Mouse (Mus musculus): ENCODE data around the gene Pxk. TPM values are rescaled to one million over a fixed set of nuclear protein-coding genes. Genes with fewer than 3 reads are reported as not detected.

The Pxk gene
- polyA plus RNA-seq, 1 experiment from 2014 or later, result 66.0 TPM

DNA sequence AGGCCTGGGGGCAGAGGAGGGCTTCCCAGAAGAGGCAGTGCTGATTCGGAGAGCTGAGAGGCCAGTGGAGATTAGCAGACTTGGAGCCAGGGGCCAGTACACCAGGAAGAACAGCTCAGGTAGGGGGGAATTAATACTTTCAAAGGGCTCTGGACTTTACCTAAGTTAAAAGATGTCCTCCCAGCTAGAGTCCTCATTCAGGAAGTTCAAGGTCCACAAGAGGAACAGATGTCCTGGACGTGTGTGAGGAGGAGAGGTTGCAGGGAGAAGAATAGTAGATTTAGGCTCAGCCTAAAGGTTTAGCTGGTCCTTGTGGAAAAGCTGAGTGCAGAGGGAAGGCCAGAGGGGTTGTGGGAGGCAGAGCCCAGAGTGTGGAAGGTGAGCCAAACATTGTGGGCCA lies 36.2 kb downstream of the Pxk start:
- no peak for DNase-seq (ENCODE audit: low spot score)
- Histone ChIP-seq H3K9ac (no peak overlapping the region), H3K4me1 (replicated peaks; ENCODE audit: control insufficient read depth, insufficient read depth, low read length) (no peaks in the 10 kb centered on the region), H3K36me3 (replicated peaks; ENCODE audit: control insufficient read depth, insufficient read depth) (peaks cover 59% of the 10 kb centered on the region), H3K4me2 (replicated peaks) (no peak overlapping the region), H3K27me3 (ENCODE audit: control insufficient read depth, insufficient read depth, low read length) (no peaks in the 10 kb centered on the region), H3K9me3 (ENCODE audit: control insufficient read depth, low read length) (no peaks in the 10 kb centered on the region), H3K4me3 (replicated peaks; ENCODE audit: low read length) (no peak overlapping the region), H3K27ac (no peak overlapping the region)
- WGBS, result 81% methylated on average over 2 of the region's 2 CpGs
- no peak for ATAC-seq (ENCODE audit: low FRiP score)

DNA sequence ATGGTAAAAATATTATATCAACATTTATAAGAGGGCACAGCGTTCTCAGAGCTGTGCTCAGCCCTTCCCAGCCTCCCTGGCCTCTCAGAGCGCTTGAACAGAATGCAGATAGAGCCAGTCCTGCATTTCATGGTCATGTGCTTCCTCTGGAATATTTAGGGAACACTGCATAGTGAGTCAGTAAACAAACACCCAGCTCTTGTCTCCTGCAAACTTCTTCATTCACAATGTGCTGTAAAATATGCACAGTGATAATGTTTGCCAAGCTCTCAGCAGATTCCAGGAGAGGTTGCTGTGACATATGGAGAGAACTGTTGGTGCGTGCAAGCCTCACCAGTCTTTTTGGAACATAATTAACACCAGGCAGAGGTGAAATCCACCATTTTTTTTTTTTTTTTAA lies 37.1 kb downstream of the Pxk start:
- no peak; the same call in 1 of the 2 replicates for ATAC-seq (ENCODE audit: low FRiP score)

DNA sequence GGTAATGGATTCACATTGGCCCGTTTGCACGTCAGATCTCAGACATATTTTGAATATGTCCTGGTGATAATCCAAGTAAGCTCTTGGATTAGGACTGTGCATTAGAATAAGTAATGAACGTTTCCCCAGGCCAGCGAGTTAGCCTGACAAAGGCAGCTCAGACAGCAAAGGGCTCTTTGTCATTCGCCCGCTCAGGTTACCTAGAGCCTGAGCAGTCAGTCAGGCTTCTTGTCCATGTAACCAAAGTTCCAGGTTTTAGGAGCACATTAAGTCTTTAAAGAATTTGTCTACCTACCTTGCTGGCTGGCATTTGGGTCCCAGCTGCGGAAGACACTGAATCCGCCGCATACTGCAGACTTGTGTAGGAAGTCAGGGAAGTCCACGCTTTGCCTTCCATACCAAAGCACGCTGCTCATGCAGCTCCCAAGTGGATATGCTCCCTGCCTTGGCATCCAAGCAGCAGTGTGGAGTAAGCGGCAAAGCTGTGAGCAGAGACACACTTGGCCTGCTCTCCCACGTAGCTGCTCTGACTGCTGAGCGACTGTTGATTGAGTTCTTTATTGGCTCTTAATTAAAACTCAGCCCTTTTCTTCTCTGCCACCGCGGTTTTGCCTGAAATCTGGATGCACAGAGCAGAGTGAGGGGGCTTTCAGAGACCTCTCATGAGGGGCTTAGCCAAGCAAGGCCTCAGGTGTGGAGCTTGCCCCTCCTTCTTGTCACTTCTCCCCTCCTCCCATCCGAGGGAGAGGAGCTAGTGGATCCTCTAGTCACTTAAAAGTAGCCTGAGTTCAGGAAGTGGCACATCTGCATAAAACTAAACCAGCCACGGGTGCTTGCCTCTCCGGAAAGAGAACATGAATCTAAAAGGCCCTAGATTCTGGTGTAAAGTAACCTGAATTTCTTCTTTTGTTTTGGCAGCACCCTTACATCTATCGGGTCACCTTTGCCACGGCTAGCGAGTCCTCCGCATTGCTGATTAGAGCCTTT lies 42.0 kb downstream of the Pxk start:
- H3K36me3 ChIP-seq (replicated peaks; ENCODE audit: control insufficient read depth, insufficient read depth), result peaks cover 86% of the 10 kb centered on the region
- ATAC-seq (ENCODE audit: low FRiP score) (no peak), DNase-seq (ENCODE audit: low spot score) (no peak)
- 50% methylated on average over 23 of the region's 23 CpGs for WGBS
- H3K4me3 ChIP-seq (replicated peaks; ENCODE audit: low read length), result no peak overlapping the region
- no peak overlapping the region for H3K4me2 ChIP-seq (replicated peaks)
- no peaks in the 10 kb centered on the region for H3K27me3 ChIP-seq (ENCODE audit: control insufficient read depth, insufficient read depth, low read length)
- no peak overlapping the region for H3K27ac ChIP-seq
- H3K9ac ChIP-seq, result no peak overlapping the region
- no peaks in the 10 kb centered on the region for H3K4me1 ChIP-seq (replicated peaks; ENCODE audit: control insufficient read depth, insufficient read depth, low read length)
- no peaks in the 10 kb centered on the region for H3K9me3 ChIP-seq (ENCODE audit: control insufficient read depth, low read length)

More for the DNA sequence above, 37.1 kb downstream of the Pxk start:
- H3K4me2 ChIP-seq (replicated peaks), result no peak overlapping the region
- no peaks in the 10 kb centered on the region for H3K9me3 ChIP-seq (ENCODE audit: control insufficient read depth, low read length)
- H3K4me3 ChIP-seq (replicated peaks; ENCODE audit: low read length), result no peak overlapping the region
- peaks cover 68% of the 10 kb centered on the region for H3K36me3 ChIP-seq (replicated peaks; ENCODE audit: control insufficient read depth, insufficient read depth)
- no peak overlapping the region for H3K27ac ChIP-seq
- H3K4me1 ChIP-seq (replicated peaks; ENCODE audit: control insufficient read depth, insufficient read depth, low read length), result no peaks in the 10 kb centered on the region
- no peak overlapping the region for H3K9ac ChIP-seq
- no peaks in the 10 kb centered on the region for H3K27me3 ChIP-seq (ENCODE audit: control insufficient read depth, insufficient read depth, low read length)
- WGBS, result 73% methylated on average over 3 of the region's 3 CpGs
- DNase-seq (ENCODE audit: low spot score), result peak; percentile 24

DNA sequence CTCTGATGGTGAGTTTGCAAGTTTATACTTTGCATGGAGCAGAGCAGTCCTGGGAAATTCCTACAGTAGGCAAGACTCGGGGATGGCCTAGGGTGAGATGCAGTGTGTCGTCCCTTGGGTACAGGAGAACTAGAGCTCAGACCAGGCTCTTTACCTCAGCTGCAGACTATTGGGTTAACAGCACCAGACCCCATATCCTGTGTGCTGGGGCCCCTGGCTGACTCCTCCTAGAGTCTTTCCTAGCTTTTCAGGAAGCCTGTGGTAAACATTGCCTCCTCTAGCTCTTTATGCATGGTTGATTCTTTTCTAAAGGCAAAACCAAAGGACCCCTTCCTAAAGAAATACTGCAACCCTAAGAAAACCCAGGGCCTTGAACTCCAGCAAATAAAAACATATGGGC lies 43.1 kb downstream of the Pxk start:
- no peak for ATAC-seq (ENCODE audit: low FRiP score)
- peaks cover 88% of the 10 kb centered on the region for H3K36me3 ChIP-seq (replicated peaks; ENCODE audit: control insufficient read depth, insufficient read depth)
- WGBS, result 74% methylated on average over 2 of the region's 2 CpGs

DNA sequence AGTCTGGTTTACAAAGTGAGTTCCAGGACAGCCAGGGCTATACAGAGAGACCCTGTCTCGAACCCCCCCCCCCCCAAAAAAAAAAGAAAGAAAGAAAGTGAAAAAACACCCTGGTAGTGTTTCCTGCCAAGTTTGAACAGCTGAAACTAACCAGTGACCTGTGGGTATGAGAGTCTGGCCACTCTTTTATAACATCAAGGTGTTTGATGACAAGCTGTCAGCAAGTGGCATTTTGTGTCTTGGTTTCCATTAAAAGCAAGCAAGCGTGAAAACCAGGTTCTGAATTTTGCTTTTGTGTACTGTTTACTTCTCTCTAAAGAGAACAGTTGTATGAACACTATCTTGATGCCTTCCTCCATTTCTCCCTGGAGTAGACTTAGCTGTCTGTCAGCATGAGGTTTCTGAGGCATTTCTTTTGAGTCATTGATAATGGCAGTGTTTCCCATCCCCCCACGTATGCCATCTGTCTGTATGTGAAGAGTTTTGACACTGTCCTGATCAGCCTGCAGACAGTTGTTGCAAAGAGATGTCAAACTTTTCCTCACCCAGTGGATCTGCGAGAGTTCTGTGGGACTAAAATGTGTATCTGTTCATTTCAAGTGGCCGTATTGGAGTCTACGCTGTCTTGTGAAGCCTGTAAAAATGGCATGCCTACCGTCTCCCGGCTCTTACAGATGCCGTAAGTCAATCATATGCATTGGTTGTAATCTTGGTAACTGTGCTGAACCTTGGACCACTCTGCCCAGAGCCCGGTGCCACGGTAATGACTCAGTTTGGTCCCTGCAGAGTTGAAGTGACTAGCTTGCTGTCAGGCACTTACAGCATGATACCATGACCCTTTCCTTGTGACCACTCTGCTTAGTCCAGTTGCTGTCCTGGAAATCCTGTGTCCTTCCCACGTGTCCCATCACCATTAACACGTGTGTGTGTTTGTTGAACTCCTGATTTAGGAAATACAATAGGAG lies 47.9 kb downstream of the Pxk start:
- Histone ChIP-seq H3K27me3 (ENCODE audit: control insufficient read depth, insufficient read depth, low read length) (no peaks in the 10 kb centered on the region), H3K4me1 (replicated peaks; ENCODE audit: control insufficient read depth, insufficient read depth, low read length) (no peaks in the 10 kb centered on the region), H3K4me3 (replicated peaks; ENCODE audit: low read length) (no peak overlapping the region), H3K4me2 (replicated peaks) (no peak overlapping the region), H3K27ac (no peak overlapping the region), H3K9me3 (ENCODE audit: control insufficient read depth, low read length) (no peaks in the 10 kb centered on the region), H3K9ac (no peak overlapping the region), H3K36me3 (replicated peaks; ENCODE audit: control insufficient read depth, insufficient read depth) (peaks cover 84% of the 10 kb centered on the region)
- DNase-seq (ENCODE audit: low spot score) (no peak), ATAC-seq (ENCODE audit: low FRiP score) (no peak)
- 89% methylated on average over 13 of the region's 13 CpGs for WGBS

More for the DNA sequence above, 43.1 kb downstream of the Pxk start:
- Histone ChIP-seq H3K4me1 (replicated peaks; ENCODE audit: control insufficient read depth, insufficient read depth, low read length) (no peaks in the 10 kb centered on the region), H3K27me3 (ENCODE audit: control insufficient read depth, insufficient read depth, low read length) (no peaks in the 10 kb centered on the region), H3K27ac (no peak overlapping the region), H3K4me3 (replicated peaks; ENCODE audit: low read length) (no peak overlapping the region), H3K4me2 (replicated peaks) (no peak overlapping the region), H3K9ac (no peak overlapping the region), H3K9me3 (ENCODE audit: control insufficient read depth, low read length) (no peaks in the 10 kb centered on the region)
- no peak for DNase-seq (ENCODE audit: low spot score)

DNA sequence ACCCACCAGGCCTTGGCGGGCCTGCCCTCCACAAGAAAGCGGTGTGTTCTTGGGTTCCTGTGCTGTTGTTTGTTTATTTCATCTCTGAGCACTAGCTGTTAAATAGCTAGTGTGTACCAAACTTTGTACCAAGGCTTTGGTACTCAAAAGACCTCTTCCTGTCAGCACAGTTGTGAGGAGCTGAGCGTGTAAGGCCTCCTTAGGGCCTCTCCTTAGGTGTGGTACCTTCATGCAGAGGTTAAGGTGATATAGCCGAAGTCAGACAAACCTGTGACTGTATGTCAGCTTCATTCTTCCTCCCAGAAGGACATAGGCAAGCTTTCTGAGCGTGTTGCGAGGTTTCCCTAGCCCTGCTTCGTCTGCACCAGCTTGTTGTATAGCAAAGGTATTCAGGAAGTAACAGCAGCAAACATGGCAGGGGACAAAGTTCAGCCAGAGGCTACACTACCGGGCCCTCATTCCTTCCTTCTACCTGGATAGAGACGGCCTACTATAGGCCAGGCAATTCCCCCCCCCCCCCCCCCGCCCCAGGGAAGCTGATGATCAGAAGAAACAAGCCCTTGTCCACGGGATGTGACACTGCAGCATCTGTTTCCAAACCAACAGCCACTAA lies 48.7 kb downstream of the Pxk start:
- H3K4me2 ChIP-seq (replicated peaks), result no peak overlapping the region
- WGBS, result 91% methylated on average over 10 of the region's 11 CpGs
- no peak for DNase-seq (ENCODE audit: low spot score)
- ATAC-seq (ENCODE audit: low FRiP score), result no peak
- H3K4me3 ChIP-seq (replicated peaks; ENCODE audit: low read length), result no peak overlapping the region
- H3K36me3 ChIP-seq (replicated peaks; ENCODE audit: control insufficient read depth, insufficient read depth), result peaks cover 84% of the 10 kb centered on the region
- H3K9ac ChIP-seq, result no peak overlapping the region
- H3K9me3 ChIP-seq (ENCODE audit: control insufficient read depth, low read length), result no peaks in the 10 kb centered on the region
- H3K27ac ChIP-seq, result no peak overlapping the region
- H3K27me3 ChIP-seq (ENCODE audit: control insufficient read depth, insufficient read depth, low read length), result no peaks in the 10 kb centered on the region
- H3K4me1 ChIP-seq (replicated peaks; ENCODE audit: control insufficient read depth, insufficient read depth, low read length), result no peaks in the 10 kb centered on the region

DNA sequence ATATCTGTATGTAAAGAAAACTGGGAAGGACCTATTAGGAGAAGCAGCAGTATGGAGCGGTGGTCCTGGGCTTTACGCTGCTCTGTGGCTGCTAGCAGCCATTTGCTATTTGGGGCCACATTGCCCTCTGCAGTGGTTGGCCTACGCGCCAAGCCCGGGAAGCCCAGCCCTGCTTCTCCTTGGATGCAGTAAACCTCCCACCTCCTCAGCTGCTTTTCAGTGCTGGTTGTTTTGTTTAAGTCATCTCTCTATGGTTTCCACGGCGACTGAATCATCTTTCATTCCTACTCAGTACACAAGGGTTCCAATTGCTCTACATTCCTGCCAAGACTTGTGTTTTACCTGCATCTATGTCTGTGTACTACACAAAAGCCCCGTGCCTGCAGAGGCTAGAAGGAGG lies 50.8 kb downstream of the Pxk start:
- ATAC-seq (ENCODE audit: low FRiP score) (no peak), DNase-seq (ENCODE audit: low spot score) (no peak)
- H3K27me3 ChIP-seq (ENCODE audit: control insufficient read depth, insufficient read depth, low read length), result no peaks in the 10 kb centered on the region
- no peak overlapping the region for H3K4me2 ChIP-seq (replicated peaks)
- 80% methylated on average over 8 of the region's 8 CpGs for WGBS
- no peak overlapping the region for H3K9ac ChIP-seq
- no peaks in the 10 kb centered on the region for H3K4me1 ChIP-seq (replicated peaks; ENCODE audit: control insufficient read depth, insufficient read depth, low read length)
- H3K9me3 ChIP-seq (ENCODE audit: control insufficient read depth, low read length), result no peaks in the 10 kb centered on the region
- H3K36me3 ChIP-seq (replicated peaks; ENCODE audit: control insufficient read depth, insufficient read depth), result peaks cover 85% of the 10 kb centered on the region
- no peak overlapping the region for H3K4me3 ChIP-seq (replicated peaks; ENCODE audit: low read length)
- H3K27ac ChIP-seq, result no peak overlapping the region

DNA sequence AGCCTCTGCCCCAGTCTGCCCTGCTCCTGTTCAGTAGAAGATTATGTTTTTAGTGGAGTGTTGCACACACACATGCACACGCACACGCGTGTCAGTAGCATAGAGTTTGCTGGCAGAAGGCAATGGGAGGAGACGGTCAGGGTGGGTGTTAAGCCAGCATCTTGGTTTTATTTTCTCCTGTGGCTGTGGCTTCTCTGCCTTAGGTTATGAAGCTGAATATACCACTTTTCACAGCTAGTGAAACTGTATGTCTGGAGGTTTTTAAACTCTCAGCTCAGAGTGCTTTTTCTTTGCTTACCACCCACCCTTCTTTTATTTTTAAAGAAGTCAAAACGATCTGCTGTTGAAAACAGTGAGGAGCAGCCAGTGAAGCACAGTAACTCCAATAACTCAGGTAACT lies 53.7 kb downstream of the Pxk start:
- 97% methylated on average over 5 of the region's 5 CpGs for WGBS
- DNase-seq (ENCODE audit: low spot score), result no peak
- peaks cover 87% of the 10 kb centered on the region for H3K36me3 ChIP-seq (replicated peaks; ENCODE audit: control insufficient read depth, insufficient read depth)

DNA sequence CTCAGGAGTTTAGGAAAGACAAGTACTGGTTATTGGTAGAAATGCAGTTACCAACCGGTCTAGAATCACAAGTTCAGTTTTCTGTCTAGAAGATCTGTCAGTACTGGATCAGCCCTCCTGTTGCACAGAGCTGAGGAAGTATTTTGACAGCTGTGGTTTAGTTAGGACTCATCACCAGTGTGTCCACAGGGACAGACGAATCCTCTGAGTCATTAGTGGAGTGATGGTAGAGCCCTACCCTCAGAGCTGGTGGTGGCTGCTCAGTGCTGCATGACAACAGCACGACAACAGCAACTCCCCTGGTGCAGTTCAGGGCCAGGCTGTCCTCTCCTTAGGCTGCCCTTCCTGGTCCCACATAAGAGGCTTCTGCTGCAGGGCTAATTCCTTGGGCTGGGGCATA lies 56.1 kb downstream of the Pxk start:
- peaks cover 85% of the 10 kb centered on the region for H3K36me3 ChIP-seq (replicated peaks; ENCODE audit: control insufficient read depth, insufficient read depth)
- H3K4me2 ChIP-seq (replicated peaks), result no peak overlapping the region
- DNase-seq (ENCODE audit: low spot score) (no peak), ATAC-seq (ENCODE audit: low FRiP score) (no peak)
- no peak overlapping the region for H3K27ac ChIP-seq
- H3K9me3 ChIP-seq (ENCODE audit: control insufficient read depth, low read length), result no peaks in the 10 kb centered on the region
- no peaks in the 10 kb centered on the region for H3K27me3 ChIP-seq (ENCODE audit: control insufficient read depth, insufficient read depth, low read length)
- WGBS, result 78% methylated on average over 3 of the region's 3 CpGs
- no peaks in the 10 kb centered on the region for H3K4me1 ChIP-seq (replicated peaks; ENCODE audit: control insufficient read depth, insufficient read depth, low read length)
- no peak overlapping the region for H3K9ac ChIP-seq
- no peak overlapping the region for H3K4me3 ChIP-seq (replicated peaks; ENCODE audit: low read length)

More for the DNA sequence above, 53.7 kb downstream of the Pxk start:
- Histone ChIP-seq H3K27me3 (ENCODE audit: control insufficient read depth, insufficient read depth, low read length) (no peaks in the 10 kb centered on the region), H3K9me3 (ENCODE audit: control insufficient read depth, low read length) (no peaks in the 10 kb centered on the region), H3K27ac (no peak overlapping the region), H3K4me2 (replicated peaks) (no peak overlapping the region), H3K4me1 (replicated peaks; ENCODE audit: control insufficient read depth, insufficient read depth, low read length) (no peaks in the 10 kb centered on the region), H3K4me3 (replicated peaks; ENCODE audit: low read length) (no peak overlapping the region), H3K9ac (no peak overlapping the region)
- no peak for ATAC-seq (ENCODE audit: low FRiP score)
